Mouse (Mus musculus): ENCODE data around the gene Ankle1. TPM values are rescaled to one million over a fixed set of nuclear protein-coding genes. Genes with fewer than 3 reads are reported as not detected.

Gene Ankle1
- polyA plus RNA-seq (2012; rRNA removed) = 0.56 and 1.2 TPM in 2 replicates

GRCm38 (mm10) chr8:71405401-71406098 is at the start of gene Ankle1:
Gene Ankle1 (plus strand): TSS chr8:71406010.
- peak; percentile 77 to 96 for DNase-seq (ENCODE audit: extremely low spot score in 1 of 2, low spot score in 1 of 2)

GRCm38 (mm10) chr8:71358026-71358425 is 47.8 kb upstream of the Ankle1 start:
- DNase-seq (ENCODE audit: extremely low spot score in 1 of 2, low spot score in 1 of 2) = no peak

GRCm38 (mm10) chr8:71366771-71367528 is 38.9 kb upstream of the Ankle1 start, which contains the start of gene Use1:
Gene Use1 (plus strand): TSS chr8:71366848.
- DNase-seq (ENCODE audit: extremely low spot score in 1 of 2, low spot score in 1 of 2) = peak; percentile 91 to 92

GRCm38 (mm10) chr8:71367529-71368176 is 38.2 kb upstream of the Ankle1 start:
- DNase-seq (ENCODE audit: extremely low spot score in 1 of 2, low spot score in 1 of 2) = no peak

GRCm38 (mm10) chr8:71368366-71368765 is 37.4 kb upstream of the Ankle1 start:
- no peak for DNase-seq (ENCODE audit: extremely low spot score in 1 of 2, low spot score in 1 of 2)

GRCm38 (mm10) chr8:71369040-71369718 is 36.6 kb upstream of the Ankle1 start:
- no peak for DNase-seq (ENCODE audit: extremely low spot score in 1 of 2, low spot score in 1 of 2)

GRCm38 (mm10) chr8:71370711-71371235 is 35.0 kb upstream of the Ankle1 start:
- DNase-seq (ENCODE audit: extremely low spot score in 1 of 2, low spot score in 1 of 2) = no peak

- peak; percentile 97 for DNase-seq (ENCODE audit: extremely low spot score in 1 of 2, low spot score in 1 of 2)
Observed at GRCm38 (mm10) chr8:71371236-71371848, 34.5 kb upstream of the Ankle1 start, which contains the start of gene Ocel1. Gene Ocel1 (plus strand): TSS chr8:71371298.

GRCm38 (mm10) chr8:71372427-71372826 is 33.4 kb upstream of the Ankle1 start:
- DNase-seq (ENCODE audit: extremely low spot score in 1 of 2, low spot score in 1 of 2) = no peak

- no peak for DNase-seq (ENCODE audit: extremely low spot score in 1 of 2, low spot score in 1 of 2)
Observed at GRCm38 (mm10) chr8:71373000-71373399, 32.8 kb upstream of the Ankle1 start.

- DNase-seq (ENCODE audit: extremely low spot score in 1 of 2, low spot score in 1 of 2) = no peak
Observed at GRCm38 (mm10) chr8:71374616-71375206, 31.1 kb upstream of the Ankle1 start.

- peak in 1 of 2 experiments; percentile 69 for DNase-seq (ENCODE audit: extremely low spot score in 1 of 2, low spot score in 1 of 2)
Observed at GRCm38 (mm10) chr8:71375581-71376422, 30.0 kb upstream of the Ankle1 start.

GRCm38 (mm10) chr8:71376423-71377030 is 29.3 kb upstream of the Ankle1 start:
- DNase-seq (ENCODE audit: extremely low spot score in 1 of 2, low spot score in 1 of 2) = no peak

GRCm38 (mm10) chr8:71379008-71379407 is 26.8 kb upstream of the Ankle1 start:
- no peak for DNase-seq (ENCODE audit: extremely low spot score in 1 of 2, low spot score in 1 of 2)

- DNase-seq (ENCODE audit: extremely low spot score in 1 of 2, low spot score in 1 of 2) = no peak
Observed at GRCm38 (mm10) chr8:71379512-71380075, 26.2 kb upstream of the Ankle1 start.

GRCm38 (mm10) chr8:71380178-71381171 is 25.3 kb upstream of the Ankle1 start:
- DNase-seq (ENCODE audit: extremely low spot score in 1 of 2, low spot score in 1 of 2) = no peak
